Mouse (Mus musculus) forebrain, embryonic 10.5 days (tissue): ENCODE results near the gene Ezr. TPM values are rescaled to one million over a fixed set of nuclear protein-coding genes. Genes with fewer than 3 reads are reported as not detected.
A peak's percentile ranks its signal among the peaks of the same experiment; 100 is the strongest.

Source experiments
- DNase-seq: peaks from one replicate; pipeline ENCODE4 v3.0.0-alpha.2; 2017; ENCODE audit warnings: low spot score; ENCODE audit errors: extremely low spot score
- H3K27ac ChIP-seq: fragments of 300-500 bp; sonication (generic); 2 replicates; pipeline ENCODE4 v1.5.1; 2016; ENCODE audit warnings: mild to moderate bottlenecking
- H3K27me3 ChIP-seq: fragments of 300-500 bp; sonication (generic); 2 replicates; pipeline ENCODE4 v1.6.1; 2016; ENCODE audit warnings: mild to moderate bottlenecking; ENCODE audit not compliant: poor library complexity, severe bottlenecking
- H3K36me3 ChIP-seq: fragments of 300-500 bp; sonication (generic); replicated peaks from 2 replicates; pipeline ENCODE4 v1.6.1; 2016; ENCODE audit warnings: mild to moderate bottlenecking, moderate library complexity
- H3K4me1 ChIP-seq: fragments of 300-500 bp; sonication (generic); 2 replicates; pipeline ENCODE4 v1.6.1; 2016
- H3K4me3 ChIP-seq: fragments of 300-500 bp; sonication (generic); 2 replicates; pipeline ENCODE4 v1.5.1; 2016; ENCODE audit warnings: mild to moderate bottlenecking, moderate library complexity
- H3K9me3 ChIP-seq: fragments of 300-500 bp; sonication (generic); 2 replicates; pipeline ENCODE4 v1.6.1; 2016; ENCODE audit warnings: mild to moderate bottlenecking, moderate library complexity
- WGBS: fragments of 180-500 bp; shearing (Covaris S2); methylation state at CpG from one replicate; pipeline ENCODE4 v1.1.7; 2016; 5-methylcytosine and 5-hydroxymethylcytosine counted together
- polyA plus RNA-seq: library from polyadenylated mRNA; unstranded; fragments of >200 nt; fragmentation: Nextera tagmentation; extraction: Ambion mirVana; gene quantifications from 2 replicates; pipeline ENCODE4 v1.2.1, GENCODE M21; 2016

The Ezr gene
- polyA plus RNA-seq, 1 experiment from 2014 or later = 116 TPM

GRCm38 (mm10) chr17:6807827-6808520, 25.4 kb upstream of the Ezr start:
- DNase-seq = no peak
- Histone ChIP-seq H3K27me3 (no peaks in the 10 kb centered on the region), H3K36me3 (no peaks in the 10 kb centered on the region), H3K4me3 (no peak overlapping the region), H3K9me3 (no peaks in the 10 kb centered on the region), H3K4me1 (peaks cover 29% of the 10 kb centered on the region), H3K27ac (peak overlapping the region; percentile 44)
- 89% methylated on average over 16 of the region's 16 CpGs for WGBS

- Histone ChIP-seq H3K4me3 (no peak overlapping the region), H3K9me3 (peaks cover 12% of the 10 kb centered on the region; the same call in 1 of the 2 replicates), H3K27ac (no peak overlapping the region), H3K36me3 (no peaks in the 10 kb centered on the region), H3K4me1 (peaks cover 17% of the 10 kb centered on the region), H3K27me3 (no peaks in the 10 kb centered on the region)
- no peak for DNase-seq
- 88% methylated on average over 6 of the region's 6 CpGs for WGBS
These were observed 22.4 kb upstream of the Ezr start for GRCm38 (mm10) chr17:6804853-6805543.

GRCm38 (mm10) chr17:6804111-6804510, 21.5 kb upstream of the Ezr start:
- 92% methylated on average over 6 of the region's 6 CpGs for WGBS
- no peak for DNase-seq

GRCm38 (mm10) chr17:6803614-6804013, 21.0 kb upstream of the Ezr start:
- Histone ChIP-seq H3K36me3 (no peaks in the 10 kb centered on the region), H3K27me3 (no peaks in the 10 kb centered on the region), H3K4me1 (peaks cover 7% of the 10 kb centered on the region), H3K4me3 (no peak overlapping the region), H3K9me3 (peaks cover 12% of the 10 kb centered on the region; the same call in 1 of the 2 replicates), H3K27ac (no peak overlapping the region)
- 94% methylated on average over 1 of the region's 1 CpGs for WGBS
- DNase-seq = no peak

More at GRCm38 (mm10) chr17:6804111-6804510, 21.5 kb upstream of the Ezr start:
- Histone ChIP-seq H3K4me1 (peaks cover 12% of the 10 kb centered on the region), H3K27ac (no peak overlapping the region), H3K36me3 (no peaks in the 10 kb centered on the region), H3K9me3 (peaks cover 12% of the 10 kb centered on the region; the same call in 1 of the 2 replicates), H3K4me3 (no peak overlapping the region), H3K27me3 (no peaks in the 10 kb centered on the region)

- H3K27me3 ChIP-seq = no peaks in the 10 kb centered on the region
- H3K36me3 ChIP-seq = no peaks in the 10 kb centered on the region
- H3K4me1 ChIP-seq = peaks cover 13% of the 10 kb centered on the region
- no peak overlapping the region for H3K4me3 ChIP-seq
- no peak overlapping the region for H3K27ac ChIP-seq
- no peak for DNase-seq
- H3K9me3 ChIP-seq = peaks cover 12% of the 10 kb centered on the region; the same call in 1 of the 2 replicates
- WGBS = 90% methylated on average over 12 of the region's 12 CpGs
These were observed 15.9 kb upstream of the Ezr start for GRCm38 (mm10) chr17:6798392-6799061.

GRCm38 (mm10) chr17:6797471-6797870, 14.9 kb upstream of the Ezr start:
- no peaks in the 10 kb centered on the region for H3K27me3 ChIP-seq
- peaks cover 9% of the 10 kb centered on the region; the same call in 1 of the 2 replicates for H3K9me3 ChIP-seq
- H3K4me1 ChIP-seq = peaks cover 13% of the 10 kb centered on the region
- no peak overlapping the region for H3K27ac ChIP-seq
- DNase-seq = no peak
- 91% methylated on average over 4 of the region's 4 CpGs for WGBS
- H3K36me3 ChIP-seq = no peaks in the 10 kb centered on the region
- H3K4me3 ChIP-seq = no peak overlapping the region

- no peak for DNase-seq
- Histone ChIP-seq H3K36me3 (no peaks in the 10 kb centered on the region), H3K27ac (no peak overlapping the region), H3K9me3 (no peaks in the 10 kb centered on the region), H3K4me1 (peaks cover 13% of the 10 kb centered on the region), H3K27me3 (no peaks in the 10 kb centered on the region), H3K4me3 (no peak overlapping the region)
- 71% methylated on average over 12 of the region's 12 CpGs for WGBS
These were observed 11.7 kb upstream of the Ezr start for GRCm38 (mm10) chr17:6794160-6794751.

GRCm38 (mm10) chr17:6789581-6790118, 7.1 kb upstream of the Ezr start:
- DNase-seq = no peak
- peaks cover 9% of the 10 kb centered on the region for H3K4me1 ChIP-seq
- no peaks in the 10 kb centered on the region for H3K27me3 ChIP-seq
- H3K4me3 ChIP-seq = no peak overlapping the region
- 90% methylated on average over 9 of the region's 9 CpGs for WGBS
- no peak overlapping the region for H3K27ac ChIP-seq
- H3K9me3 ChIP-seq = no peaks in the 10 kb centered on the region
- no peaks in the 10 kb centered on the region for H3K36me3 ChIP-seq

- no peak for DNase-seq
- H3K36me3 ChIP-seq = no peaks in the 10 kb centered on the region
- peaks cover 4% of the 10 kb centered on the region for H3K4me1 ChIP-seq
- no peak overlapping the region for H3K4me3 ChIP-seq
- H3K27me3 ChIP-seq = peaks cover 4% of the 10 kb centered on the region
- H3K27ac ChIP-seq = no peak overlapping the region
- H3K9me3 ChIP-seq = no peaks in the 10 kb centered on the region
These were observed 6.5 kb upstream of the Ezr start for GRCm38 (mm10) chr17:6789103-6789502.

GRCm38 (mm10) chr17:6787241-6787640, 4.7 kb upstream of the Ezr start:
- Histone ChIP-seq H3K9me3 (no peaks in the 10 kb centered on the region), H3K36me3 (no peaks in the 10 kb centered on the region), H3K27me3 (peaks cover 11% of the 10 kb centered on the region), H3K27ac (no peak overlapping the region), H3K4me3 (no peak overlapping the region), H3K4me1 (peaks cover 11% of the 10 kb centered on the region)
- no peak for DNase-seq
- WGBS = 92% methylated on average over 4 of the region's 4 CpGs

GRCm38 (mm10) chr17:6783756-6784357, 1.3 kb upstream of the Ezr start:
- DNase-seq = no peak
- WGBS = 54% methylated on average over 10 of the region's 10 CpGs
- no peaks in the 10 kb centered on the region for H3K36me3 ChIP-seq
- no peaks in the 10 kb centered on the region for H3K9me3 ChIP-seq
- H3K4me3 ChIP-seq = peak overlapping the region; percentile 90
- peaks cover 44% of the 10 kb centered on the region for H3K27me3 ChIP-seq
- peaks cover 44% of the 10 kb centered on the region for H3K4me1 ChIP-seq
- peak overlapping the region; percentile 97 for H3K27ac ChIP-seq

GRCm38 (mm10) chr17:6783006-6783661, 550 bp upstream of the Ezr start:
- under 1% methylated on average over 54 of the region's 58 CpGs for WGBS
- Histone ChIP-seq H3K4me3 (peak overlapping the region; percentile 90), H3K4me1 (peaks cover 50% of the 10 kb centered on the region), H3K9me3 (no peaks in the 10 kb centered on the region), H3K27ac (peak overlapping the region; percentile 97), H3K36me3 (no peaks in the 10 kb centered on the region), H3K27me3 (peaks cover 44% of the 10 kb centered on the region)
- peak; percentile 70 for DNase-seq
